Mouse (Mus musculus) small intestine, adult 2 months (tissue): ENCODE measurements at regions not wholly inside any gene's neighbourhood (a gene's known extent, or its start where the extent isn't known, plus 50 kb on each side); places are given as distances from the start of the nearest gene placed in this dataset.

Experiments used
- CTCF ChIP-seq: fragments of 200-500 bp; IDR thresholded peaks from 2 replicates; pipeline ENCODE4 v1.5.1; 2012; ENCODE audit warnings: low read depth, mild to moderate bottlenecking, control low read depth, inconsistent platforms, low read length, moderate library complexity, mixed read lengths; ENCODE audit not compliant: insufficient replicate concordance, insufficient read length; ENCODE audit errors: extremely low read depth
- POLR2A ChIP-seq: fragments of 200-500 bp; IDR thresholded peaks from 2 replicates; pipeline ENCODE4 v1.6.1; 2012; ENCODE audit warnings: low read depth, mild to moderate bottlenecking, control low read depth, inconsistent platforms, low read length, moderate library complexity

- no peak for TF ChIP-seq CTCF
- TF ChIP-seq POLR2A = no peak
Measured at GRCm38 (mm10) chr9:47064463-47065032, 66.0 kb downstream of the Gm4791 start.
